Mouse (Mus musculus) CH12.LX (cell line): ENCODE results near the gene Inafm2. TPM values are rescaled to one million over a fixed set of nuclear protein-coding genes. Genes with fewer than 3 reads are reported as not detected.

Experiments used
- DNase-seq: peaks from one replicate; pipeline ENCODE4 v3.0.0-alpha.2; 2013; ENCODE audit errors: extremely low read depth
- H3K27ac ChIP-seq: 2 replicates; pipeline ENCODE4 v1.5.1; 2012; ENCODE audit warnings: low read depth, mild to moderate bottlenecking, control low read depth, moderate library complexity; ENCODE audit not compliant: insufficient read depth
- H3K27me3 ChIP-seq: replicated peaks from 2 replicates; pipeline ENCODE3; 2012; ENCODE audit warnings: inconsistent platforms
- H3K36me3 ChIP-seq, 2 experiments: replicated peaks in 1 of 2; 2 replicates each; pipeline versions ENCODE3 to v1.6.1; 2012; ENCODE audit warnings: inconsistent platforms in 1 of 2, low read length in 1 of 2, mild to moderate bottlenecking in 1 of 2, mixed read lengths in 1 of 2, moderate library complexity in 1 of 2; ENCODE audit not compliant: control insufficient read depth in 1 of 2, insufficient read depth in 1 of 2
- H3K4me1 ChIP-seq, 2 experiments: 2 replicates each; pipeline ENCODE4 v1.6.1; 2012; ENCODE audit warnings: inconsistent platforms in 1 of 2, moderate library complexity in 1 of 2; ENCODE audit not compliant: insufficient read depth in 2 of 2, control insufficient read depth in 1 of 2
- H3K4me2 ChIP-seq: 2 replicates; pipeline ENCODE4 v1.6.1; 2012; ENCODE audit warnings: low read depth, mild to moderate bottlenecking, control low read depth; ENCODE audit not compliant: poor library complexity, insufficient read depth, severe bottlenecking
- H3K4me3 ChIP-seq, 3 experiments: fragments of 150-350 bp in 1 of 3; sonication (generic) in 1 of 3; replicated peaks in 1 of 3; 2 replicates each; pipeline versions ENCODE3 to v1.5.1; 2011 to 2012; ENCODE audit warnings: low read depth in 2 of 3, low read length in 2 of 3, mild to moderate bottlenecking in 2 of 3, moderate library complexity in 2 of 3, control low read depth in 1 of 3, improper control_type of control experiment in 1 of 3, inconsistent platforms in 1 of 3, mixed read lengths in 1 of 3; ENCODE audit not compliant: poor library complexity in 1 of 3
- H3K79me2 ChIP-seq: replicated peaks from 2 replicates; pipeline ENCODE4 v1.6.1; 2012; ENCODE audit warnings: mild to moderate bottlenecking, moderate library complexity; ENCODE audit not compliant: control insufficient read depth, poor library complexity, insufficient read depth, severe bottlenecking; ENCODE audit errors: extremely low read depth
- H3K9ac ChIP-seq: 2 replicates; pipeline ENCODE4 v1.6.1; 2012; ENCODE audit warnings: low read depth, mild to moderate bottlenecking, control low read depth, moderate library complexity; ENCODE audit not compliant: insufficient read depth
- H3K9me3 ChIP-seq: replicated peaks from 2 replicates; pipeline ENCODE3; 2012; ENCODE audit warnings: low read length, inconsistent platforms, mixed read lengths
- BHLHE40 ChIP-seq: IDR thresholded peaks from 2 replicates; pipeline ENCODE4 v1.6.1; 2011; ENCODE audit warnings: mild to moderate bottlenecking, low read depth, low read length, improper control_type of control experiment
- CHD2 ChIP-seq: IDR thresholded peaks from 2 replicates; pipeline ENCODE4 v1.6.1; 2011; ENCODE audit warnings: low read length, improper control_type of control experiment
- CTCF ChIP-seq, 2 experiments: IDR thresholded peaks in 1 of 2; conservative IDR thresholded peaks in 1 of 2; 2 replicates each; pipeline ENCODE4 v1.5.1; 2011 to 2012; ENCODE audit warnings: low read depth in 2 of 2, low read length in 2 of 2, improper control_type of control experiment in 1 of 2, inconsistent platforms in 1 of 2, mild to moderate bottlenecking in 1 of 2, moderate library complexity in 1 of 2
- ELF1 ChIP-seq: IDR thresholded peaks from 2 replicates; pipeline ENCODE4 v1.6.1; 2014; ENCODE audit warnings: low read depth, mild to moderate bottlenecking, inconsistent platforms, low read length, improper control_type of control experiment
- GABPA ChIP-seq: IDR thresholded peaks from 2 replicates; pipeline ENCODE4 v1.6.1; 2012; ENCODE audit warnings: low read depth, low read length, improper control_type of control experiment, inconsistent platforms; ENCODE audit not compliant: insufficient replicate concordance
- KAT2A ChIP-seq: IDR thresholded peaks from 2 replicates; pipeline ENCODE4 v1.6.1; 2012; ENCODE audit warnings: low read length, improper control_type of control experiment, inconsistent platforms; ENCODE audit not compliant: insufficient replicate concordance
- MAFK ChIP-seq: IDR thresholded peaks from 2 replicates; pipeline ENCODE4 v1.6.1; 2011; ENCODE audit warnings: low read length, improper control_type of control experiment; ENCODE audit not compliant: insufficient replicate concordance
- MAX ChIP-seq: IDR thresholded peaks from 2 replicates; pipeline ENCODE4 v1.6.1; 2011; ENCODE audit warnings: low read length, improper control_type of control experiment
- MAZ ChIP-seq: IDR thresholded peaks from 2 replicates; pipeline ENCODE4 v1.6.1; 2012; ENCODE audit warnings: low read depth, mild to moderate bottlenecking, inconsistent platforms, low read length, improper control_type of control experiment, moderate library complexity
- MEF2A ChIP-seq: IDR thresholded peaks from 2 replicates; pipeline ENCODE4 v1.6.1; 2014; ENCODE audit warnings: low read depth, mild to moderate bottlenecking, inconsistent platforms, low read length, improper control_type of control experiment, borderline replicate concordance
- NELFE ChIP-seq: IDR thresholded peaks from 2 replicates; pipeline ENCODE4 v1.6.1; 2011; ENCODE audit warnings: low read depth, low read length, improper control_type of control experiment
- NRF1 ChIP-seq: IDR thresholded peaks from 2 replicates; pipeline ENCODE4 v1.6.1; 2014; ENCODE audit warnings: low read depth, mild to moderate bottlenecking, inconsistent platforms, low read length, improper control_type of control experiment, moderate library complexity
- RAD21 ChIP-seq: IDR thresholded peaks from 2 replicates; pipeline ENCODE4 v1.6.1; 2011; ENCODE audit warnings: low read depth, mild to moderate bottlenecking, low read length, improper control_type of control experiment, moderate library complexity
- RCOR1 ChIP-seq: conservative IDR thresholded peaks from 2 replicates; pipeline ENCODE4 v1.6.1; 2012; ENCODE audit warnings: low read depth, mild to moderate bottlenecking, inconsistent platforms, low read length, improper control_type of control experiment
- SIN3A ChIP-seq: IDR thresholded peaks from 2 replicates; pipeline ENCODE4 v1.6.1; 2012; ENCODE audit warnings: low read length, improper control_type of control experiment, inconsistent platforms
- SMC3 ChIP-seq: IDR thresholded peaks from 2 replicates; pipeline ENCODE4 v1.6.1; 2011; ENCODE audit warnings: low read depth, low read length, improper control_type of control experiment
- TCF12 ChIP-seq: IDR thresholded peaks from 2 replicates; pipeline ENCODE4 v1.6.1; 2014; ENCODE audit warnings: low read depth, mild to moderate bottlenecking, inconsistent platforms, low read length, improper control_type of control experiment
- UBTF ChIP-seq: IDR thresholded peaks from 2 replicates; pipeline ENCODE4 v1.6.1; 2012; ENCODE audit warnings: low read depth, mild to moderate bottlenecking, inconsistent platforms, low read length, improper control_type of control experiment, moderate library complexity
- USF1 ChIP-seq: IDR thresholded peaks from 2 replicates; pipeline ENCODE4 v1.6.1; 2014; ENCODE audit warnings: low read depth, mild to moderate bottlenecking, inconsistent platforms, low read length, improper control_type of control experiment
- ZC3H11A ChIP-seq: IDR thresholded peaks from 2 replicates; pipeline ENCODE4 v1.6.1; 2012; ENCODE audit warnings: low read depth, mild to moderate bottlenecking, inconsistent platforms, low read length, improper control_type of control experiment
- ZMIZ1 ChIP-seq: IDR thresholded peaks from 2 replicates; pipeline ENCODE4 v1.6.1; 2012; ENCODE audit warnings: low read depth, mild to moderate bottlenecking, inconsistent platforms, low read length, improper control_type of control experiment
- ZNF384 ChIP-seq: IDR thresholded peaks from 2 replicates; pipeline ENCODE4 v1.6.1; 2012; ENCODE audit warnings: low read depth, low read length, improper control_type of control experiment, inconsistent platforms
- dilution Hi-C: fragments of 300-500 bp; cut with MboI; formaldehyde crosslinking; loops from 2 replicates; pipeline ENCODE4 v1.14.3; 2020; ENCODE audit warnings: low sequenced_read_pairs; ENCODE audit not compliant: extremely low pct_unique_long_range_greater_than_20kb, extremely low pct_ligation_motif_present
- in situ Hi-C: fragments of 300-500 bp; cut with MboI; formaldehyde crosslinking; loops from 3 replicates; pipeline ENCODE4 v1.14.3; 2019; ENCODE audit warnings: low sequenced_read_pairs, low pct_ligation_motif_present, low pct_unique_long_range_greater_than_20kb, mixed read lengths
- polyA plus RNA-seq: library from polyadenylated mRNA; unstranded; fragments of >175 nt; gene quantifications from 2 replicates; pipeline ENCODE4 v1.2.1, GENCODE M21; 2012; ENCODE audit warnings: low read depth; ENCODE audit not compliant: insufficient read length
- total RNA-seq, 2 experiments: library from RNA; depleted of rRNA; stranded (reverse); fragments of 300-350 nt in 1 of 2; fragments of >200 nt in 1 of 2; gene quantifications; 2 replicates each; pipeline ENCODE4 v1.2.3; 2012 to 2014

Inafm2 gene
- total and polyA plus RNA-seq, 3 experiments = 2.7 to 4.2 (median 3.6) TPM

- Histone ChIP-seq H3K79me2 (no peaks in the 10 kb centered on the region), H3K9ac (no peak overlapping the region), H3K4me3 (no peak overlapping the region), H3K4me1 (peaks cover 3 to 13% of the 10 kb centered on the region in 2 experiments; a peak in 3 of 4 replicates), H3K4me2 (no peak overlapping the region), H3K27me3 (peaks cover 64% of the 10 kb centered on the region), H3K9me3 (no peaks in the 10 kb centered on the region), H3K27ac (no peak overlapping the region), H3K36me3 (no peaks in the 10 kb centered on the region)
- in situ Hi-C loops = no loop called here
- dilution Hi-C loops = no loop called here
- no peak for TF ChIP-seq CTCF (conservative IDR thresholded peaks at IDR 0.05 in 1 of 2, IDR thresholded peaks at IDR 0.05 in 1 of 2; ENCODE audit: low read depth in 2 of 2, low read length in 2 of 2)
- TF ChIP-seq CHD2 = no peak
- no peak for TF ChIP-seq KAT2A
- TF ChIP-seq RCOR1 = no peak
- no peak for TF ChIP-seq UBTF
- no peak for TF ChIP-seq ELF1
- TF ChIP-seq ZC3H11A = no peak
- DNase-seq = no peak
These were observed 44.6 kb downstream of the Inafm2 start for GRCm38 (mm10) chr2:118790221-118790550.

GRCm38 (mm10) chr2:118790551-118791525, 45.3 kb downstream of the Inafm2 start:
- in situ Hi-C loops (no loop called here), dilution Hi-C loops (no loop called here)
- no peak for DNase-seq
- Histone ChIP-seq H3K4me1 (peaks cover 3 to 13% of the 10 kb centered on the region in 2 experiments; a peak in 3 of 4 replicates), H3K27ac (no peak overlapping the region), H3K9ac (no peak overlapping the region), H3K27me3 (peaks cover 62% of the 10 kb centered on the region), H3K9me3 (no peaks in the 10 kb centered on the region), H3K36me3 (no peaks in the 10 kb centered on the region), H3K4me3 (no peak overlapping the region), H3K79me2 (no peaks in the 10 kb centered on the region), H3K4me2 (no peak overlapping the region)
- TF ChIP-seq CTCF (conservative IDR thresholded peaks at IDR 0.05 in 1 of 2, IDR thresholded peaks at IDR 0.05 in 1 of 2; ENCODE audit: low read depth in 2 of 2, low read length in 2 of 2) (peak in 1 of 2 experiments; percentile 48; a peak in 2 of 4 replicates), RAD21 (peak; percentile 9), SMC3 (peak; percentile 58), ZMIZ1 (no peak)

DNA sequence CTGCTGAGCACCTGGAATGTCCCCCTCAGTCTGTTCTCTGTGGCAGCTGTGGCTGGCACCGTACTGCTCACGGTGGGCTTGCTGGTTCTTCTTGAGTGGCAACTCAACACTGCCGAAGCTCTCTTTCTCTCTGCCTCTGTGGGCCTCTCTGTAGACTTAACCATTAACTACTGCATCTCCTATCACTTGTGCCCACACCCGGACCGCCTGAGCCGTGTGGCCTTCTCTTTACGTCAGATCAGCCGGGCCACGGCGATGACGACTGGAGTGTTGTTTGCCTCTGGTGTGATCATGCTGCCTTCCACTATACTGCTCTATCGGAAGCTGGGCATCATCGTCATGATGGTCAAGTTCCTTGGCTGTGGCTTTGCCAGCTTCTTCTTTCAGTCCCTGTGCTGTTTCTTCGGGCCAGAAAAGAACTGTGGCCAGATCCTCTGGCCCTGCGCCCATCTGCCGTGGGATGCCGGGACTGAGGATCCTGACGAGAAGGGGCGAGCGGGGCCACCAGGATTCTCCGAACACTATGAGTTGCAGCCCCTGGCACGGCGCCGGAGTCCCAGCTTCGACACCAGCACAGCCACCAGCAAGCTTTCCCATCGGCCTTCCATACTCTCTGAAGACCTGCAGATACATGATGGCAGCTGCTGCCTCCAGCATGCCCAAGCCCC, 46.2 kb downstream of the Inafm2 start:
- no peak for DNase-seq
- no peak overlapping the region for H3K9ac ChIP-seq
- peaks cover 60% of the 10 kb centered on the region for H3K27me3 ChIP-seq
- H3K9me3 ChIP-seq = no peaks in the 10 kb centered on the region
- H3K79me2 ChIP-seq = no peaks in the 10 kb centered on the region
- H3K4me1 ChIP-seq = peaks cover 3 to 13% of the 10 kb centered on the region in 2 experiments; a peak in 3 of 4 replicates
- H3K4me3 ChIP-seq = no peak overlapping the region
- H3K4me2 ChIP-seq = no peak overlapping the region
- H3K27ac ChIP-seq = no peak overlapping the region
- H3K36me3 ChIP-seq = no peaks in the 10 kb centered on the region
- dilution Hi-C loops = no loop called here
- in situ Hi-C loops = no loop called here
- TF ChIP-seq BHLHE40 (no peak), NELFE (no peak), GABPA (no peak), ZMIZ1 (no peak), MAZ (no peak), NRF1 (no peak), SIN3A (no peak), MEF2A (no peak), USF1 (no peak), SMC3 (no peak), TCF12 (no peak), MAFK (no peak), ZNF384 (no peak), RCOR1 (no peak), MAX (no peak)
